Mouse (Mus musculus) midbrain, embryonic 10.5 days (tissue): ENCODE measurements around the gene Tnr. TPM values are rescaled to one million over a fixed set of nuclear protein-coding genes. Genes with fewer than 3 reads are reported as not detected.

Experiments
- DNase-seq: peaks from one replicate; pipeline ENCODE4 v3.0.0-alpha.2; 2017; ENCODE audit warnings: low spot score
- H3K27ac ChIP-seq: fragments of 300-500 bp; sonication (generic); replicated peaks from 2 replicates; pipeline ENCODE4 v1.5.1; 2016; ENCODE audit warnings: mild to moderate bottlenecking
- H3K27me3 ChIP-seq: fragments of 300-500 bp; sonication (generic); 2 replicates; pipeline ENCODE4 v1.6.1; 2016; ENCODE audit warnings: low read depth, mild to moderate bottlenecking; ENCODE audit not compliant: poor library complexity, severe bottlenecking
- H3K36me3 ChIP-seq: fragments of 300-500 bp; sonication (generic); 2 replicates; pipeline ENCODE4 v1.6.1; 2016; ENCODE audit warnings: mild to moderate bottlenecking, moderate library complexity
- H3K4me1 ChIP-seq: fragments of 300-500 bp; sonication (generic); 2 replicates; pipeline ENCODE4 v1.6.1; 2016
- H3K4me3 ChIP-seq: fragments of 300-500 bp; sonication (generic); 2 replicates; pipeline ENCODE4 v1.5.1; 2016; ENCODE audit warnings: mild to moderate bottlenecking, moderate library complexity
- H3K9me3 ChIP-seq: fragments of 300-500 bp; sonication (generic); replicated peaks from 2 replicates; pipeline ENCODE4 v1.6.1; 2016; ENCODE audit warnings: mild to moderate bottlenecking
- WGBS: fragments of 180-500 bp; shearing (Covaris S2); methylation state at CpG from one replicate; pipeline ENCODE4 v1.1.7; 2016; 5-methylcytosine and 5-hydroxymethylcytosine counted together
- polyA plus RNA-seq: library from polyadenylated mRNA; unstranded; fragments of >200 nt; fragmentation: Nextera tagmentation; extraction: Ambion mirVana; gene quantifications from 2 replicates; pipeline ENCODE4 v1.2.1, GENCODE M21; 2016

Tnr gene
- polyA plus RNA-seq, 1 experiment from 2014 or later: 0.05 TPM

DNA sequence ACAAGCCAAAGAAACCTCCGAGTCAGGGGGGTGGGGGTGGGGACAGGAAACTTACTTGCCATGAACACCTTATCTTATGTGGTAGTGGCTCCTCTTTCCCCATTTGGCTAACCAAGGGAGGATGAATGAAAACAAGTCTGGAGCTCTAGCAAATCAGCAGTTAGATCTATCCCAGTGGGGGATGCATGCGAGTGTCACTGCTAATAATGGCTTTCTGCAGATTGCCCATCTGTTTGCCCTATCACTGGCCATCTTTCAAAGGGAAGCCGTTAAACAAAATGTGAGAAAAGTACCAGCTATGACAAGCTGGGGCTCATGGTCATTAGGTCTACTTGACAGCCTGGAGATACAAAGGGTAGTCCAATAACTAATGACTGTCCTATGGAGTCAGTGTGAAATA is 361.9 kb downstream of the Tnr start:
- Histone ChIP-seq H3K36me3 (no peaks in the 10 kb centered on the region), H3K4me3 (no peak overlapping the region), H3K9me3 (no peaks in the 10 kb centered on the region), H3K4me1 (0 out of 2 replicates have a peak, but pooled peaks cover 5% of the 10 kb centered on the region), H3K27ac (no peak overlapping the region), H3K27me3 (no peaks in the 10 kb centered on the region)
- DNase-seq: no peak
- 71% methylated on average over 3 of the region's 3 CpGs for WGBS

DNA sequence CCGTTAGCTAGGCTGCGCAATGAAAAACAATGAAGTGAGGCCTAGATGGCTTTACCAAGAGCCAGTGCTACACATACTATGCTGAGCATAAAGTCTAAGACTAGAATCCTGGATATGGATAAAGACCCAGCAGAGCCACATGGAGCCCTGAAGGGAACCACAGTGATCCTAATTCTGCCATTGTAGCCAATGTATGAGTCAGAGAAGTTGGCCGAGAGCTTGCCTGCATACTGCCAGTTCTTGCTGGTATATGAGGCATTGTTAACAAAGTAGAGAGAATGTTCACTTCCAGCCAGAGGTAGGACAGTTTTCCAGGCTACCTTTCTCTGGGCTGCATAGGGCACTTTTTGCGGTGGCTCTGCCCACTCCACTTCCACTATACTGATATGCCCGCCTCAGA is 365.0 kb downstream of the Tnr start:
- H3K9me3 ChIP-seq: no peaks in the 10 kb centered on the region
- no peak overlapping the region for H3K27ac ChIP-seq
- H3K27me3 ChIP-seq: no peaks in the 10 kb centered on the region
- H3K4me1 ChIP-seq: no peaks in the 10 kb centered on the region
- H3K36me3 ChIP-seq: no peaks in the 10 kb centered on the region
- WGBS: 97% methylated on average over 5 of the region's 5 CpGs
- DNase-seq: no peak
- H3K4me3 ChIP-seq: no peak overlapping the region

DNA sequence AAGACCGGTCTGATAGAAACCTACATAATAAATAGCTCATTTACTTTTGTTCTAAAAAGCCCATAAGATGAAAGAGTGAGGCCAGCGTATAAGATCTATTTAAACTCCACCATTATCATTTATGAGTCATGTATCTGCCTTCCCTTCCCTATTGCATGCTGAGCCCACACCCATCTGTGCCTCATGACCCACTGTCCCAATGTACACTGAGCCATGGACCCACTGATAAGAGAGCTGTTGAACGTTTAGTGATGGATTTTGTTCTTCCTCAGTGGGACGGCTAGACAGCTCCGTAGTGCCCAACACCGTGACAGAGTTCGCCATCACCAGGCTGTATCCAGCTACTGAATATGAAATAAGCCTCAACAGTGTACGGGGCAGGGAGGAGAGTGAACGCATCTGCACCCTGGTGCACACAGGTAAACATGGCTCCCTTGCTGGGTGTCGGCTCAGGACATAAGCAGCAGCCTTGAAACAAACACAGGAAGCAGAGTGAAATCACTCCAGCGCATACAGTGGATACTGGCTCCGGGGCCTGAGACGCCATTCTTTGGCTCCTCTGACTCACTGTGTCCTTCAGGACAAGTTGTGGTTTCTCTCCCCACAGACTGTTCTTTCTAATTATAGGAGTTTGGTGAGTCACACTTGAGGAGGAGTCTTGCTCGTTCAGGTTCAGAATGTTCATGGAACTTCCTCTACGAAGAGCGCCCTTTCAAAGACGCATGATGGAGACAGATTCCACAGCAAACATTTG is 365.6 kb downstream of the Tnr start:
- Histone ChIP-seq H3K9me3 (no peaks in the 10 kb centered on the region), H3K36me3 (no peaks in the 10 kb centered on the region), H3K27me3 (no peaks in the 10 kb centered on the region), H3K4me1 (no peaks in the 10 kb centered on the region), H3K4me3 (no peak overlapping the region), H3K27ac (no peak overlapping the region)
- DNase-seq: no peak
- 95% methylated on average over 17 of the region's 17 CpGs for WGBS

DNA sequence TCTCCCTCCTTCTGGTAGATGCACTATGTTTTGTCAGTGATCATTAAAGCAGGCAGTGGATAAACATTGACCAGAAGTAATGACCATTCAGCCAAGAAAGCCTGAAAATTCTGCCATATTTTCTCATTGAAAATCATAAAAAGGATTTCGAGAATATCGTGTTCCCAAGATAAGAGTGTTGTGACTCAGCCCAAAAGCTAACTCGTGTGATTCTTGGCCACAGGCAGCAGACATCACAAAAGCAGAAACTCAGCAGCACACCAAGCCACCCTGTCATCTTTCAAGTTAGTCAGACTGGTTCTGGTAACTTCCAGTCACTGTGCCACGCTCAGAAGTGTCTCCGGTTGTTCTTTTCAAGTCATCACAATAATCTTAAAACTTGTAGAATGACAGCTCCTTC is 367.0 kb downstream of the Tnr start:
- H3K36me3 ChIP-seq: no peaks in the 10 kb centered on the region
- no peaks in the 10 kb centered on the region for H3K4me1 ChIP-seq
- H3K9me3 ChIP-seq: no peaks in the 10 kb centered on the region
- no peak overlapping the region for H3K27ac ChIP-seq
- WGBS: 89% methylated on average over 5 of the region's 5 CpGs
- no peaks in the 10 kb centered on the region for H3K27me3 ChIP-seq
- DNase-seq: no peak
- H3K4me3 ChIP-seq: no peak overlapping the region

DNA sequence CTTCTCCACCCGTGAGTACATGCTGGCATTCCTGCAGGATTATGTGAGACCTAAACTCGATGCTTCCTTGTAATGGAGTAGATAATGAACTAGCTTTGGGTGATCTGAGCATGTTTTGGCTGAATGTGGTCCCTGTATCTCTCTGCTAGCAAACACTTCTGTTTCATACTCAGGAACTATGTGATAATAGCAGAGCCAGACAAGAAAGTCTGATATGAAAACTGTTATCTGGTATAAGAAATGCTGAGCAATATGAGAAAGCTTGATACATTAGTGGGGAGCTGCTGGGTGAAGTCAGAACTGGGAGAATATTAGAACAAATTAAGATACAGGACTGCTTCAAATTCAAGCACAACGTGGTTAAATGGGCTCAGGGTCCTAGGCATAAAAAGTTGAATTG is 371.5 kb downstream of the Tnr start:
- H3K27ac ChIP-seq: no peak overlapping the region
- WGBS: 78% methylated on average over 3 of the region's 3 CpGs
- no peak for DNase-seq
- H3K4me3 ChIP-seq: no peak overlapping the region
- H3K27me3 ChIP-seq: no peaks in the 10 kb centered on the region
- H3K36me3 ChIP-seq: no peaks in the 10 kb centered on the region
- H3K9me3 ChIP-seq: no peaks in the 10 kb centered on the region
- no peaks in the 10 kb centered on the region for H3K4me1 ChIP-seq

DNA sequence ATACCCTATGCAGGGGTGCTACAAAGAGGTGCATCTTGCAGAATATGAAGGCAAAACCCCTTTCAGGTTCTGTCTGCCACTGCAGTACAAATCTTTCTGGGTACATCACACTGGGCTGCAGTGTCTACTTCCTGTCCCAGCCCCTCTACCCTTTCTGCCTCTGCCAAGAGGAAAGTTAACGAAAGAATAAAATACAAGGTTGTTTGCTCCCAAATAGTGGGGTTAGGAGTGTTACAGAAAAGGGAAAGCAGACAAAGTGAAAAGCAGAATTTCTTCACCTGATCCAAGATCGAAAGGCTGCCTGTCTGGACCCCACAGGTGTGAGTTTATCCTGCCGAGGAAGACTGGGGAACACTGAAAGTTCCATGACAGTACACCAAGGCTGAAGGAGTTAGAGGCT is 376.4 kb downstream of the Tnr start:
- H3K9me3 ChIP-seq: no peaks in the 10 kb centered on the region
- H3K36me3 ChIP-seq: no peaks in the 10 kb centered on the region
- WGBS: 85% methylated on average over 3 of the region's 3 CpGs
- no peak for DNase-seq
- H3K4me3 ChIP-seq: no peak overlapping the region
- no peaks in the 10 kb centered on the region for H3K27me3 ChIP-seq
- peaks cover 17% of the 10 kb centered on the region for H3K4me1 ChIP-seq
- H3K27ac ChIP-seq: no peak overlapping the region

DNA sequence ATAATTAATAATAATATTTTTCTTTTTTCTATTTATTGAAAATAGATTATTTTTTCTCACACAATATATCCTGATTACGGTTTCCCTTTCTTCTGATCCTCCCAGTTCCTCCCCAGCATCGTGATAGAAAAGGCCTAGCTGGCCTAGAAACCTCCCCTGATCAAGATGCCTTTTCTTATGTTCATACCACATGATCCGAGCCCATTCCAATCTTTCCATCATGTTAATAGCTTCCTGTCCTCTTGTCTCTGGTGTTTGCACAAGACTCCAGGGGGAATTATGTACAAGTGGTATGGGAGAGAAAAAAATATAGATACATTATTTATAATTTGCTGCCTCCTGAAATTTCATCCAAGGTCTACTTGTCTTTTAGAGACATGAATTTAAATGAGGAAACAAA is 377.1 kb downstream of the Tnr start:
- 72% methylated on average over 3 of the region's 3 CpGs for WGBS
- H3K36me3 ChIP-seq: no peaks in the 10 kb centered on the region
- no peak overlapping the region for H3K27ac ChIP-seq

DNA sequence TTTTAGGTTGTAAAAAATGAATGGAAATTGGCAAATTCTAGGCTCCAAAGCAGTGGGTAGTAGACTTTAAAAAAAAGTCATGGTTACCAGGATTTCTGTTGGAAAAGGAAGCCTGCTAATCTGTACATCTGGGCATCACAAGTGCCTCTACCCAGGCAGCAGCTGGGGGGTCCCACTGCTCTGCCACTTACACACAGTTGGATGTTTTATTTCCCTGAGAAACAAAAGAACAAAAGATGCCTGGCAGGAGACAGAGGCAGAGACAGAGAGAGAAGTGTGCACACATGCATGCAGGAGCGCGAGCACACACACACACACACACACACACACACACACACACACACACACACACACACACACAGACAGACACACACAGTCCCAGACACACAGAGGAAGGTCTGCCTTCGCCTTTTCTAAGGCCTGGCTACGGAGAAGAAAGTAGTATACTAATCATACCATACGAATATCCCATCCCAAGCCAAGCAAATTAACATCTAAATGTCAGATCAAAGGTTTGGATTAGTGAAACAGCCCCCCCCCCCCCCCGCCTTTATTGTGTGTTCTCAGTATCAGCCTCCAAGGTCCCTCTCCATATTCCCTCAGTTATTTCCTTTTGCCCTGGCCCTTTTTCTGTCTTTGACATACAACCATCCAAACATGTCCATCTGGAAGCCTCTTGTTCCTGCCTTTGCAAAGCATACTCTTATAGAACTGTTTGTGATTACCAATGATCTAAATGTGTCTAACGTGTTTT is 378.0 kb downstream of the Tnr start:
- H3K36me3 ChIP-seq: no peaks in the 10 kb centered on the region
- H3K4me3 ChIP-seq: no peak overlapping the region
- H3K4me1 ChIP-seq: peaks cover 17% of the 10 kb centered on the region
- 66% methylated on average over 5 of the region's 7 CpGs for WGBS
- H3K9me3 ChIP-seq: no peaks in the 10 kb centered on the region
- H3K27ac ChIP-seq: 0 out of 2 replicates have a peak overlapping the region, but pooled peaks have one; percentile 23
- no peaks in the 10 kb centered on the region for H3K27me3 ChIP-seq
- DNase-seq: peak; percentile 14

More for the DNA sequence above, 377.1 kb downstream of the Tnr start:
- no peaks in the 10 kb centered on the region for H3K9me3 ChIP-seq
- no peak for DNase-seq
- peaks cover 17% of the 10 kb centered on the region for H3K4me1 ChIP-seq
- no peak overlapping the region for H3K4me3 ChIP-seq
- H3K27me3 ChIP-seq: no peaks in the 10 kb centered on the region

DNA sequence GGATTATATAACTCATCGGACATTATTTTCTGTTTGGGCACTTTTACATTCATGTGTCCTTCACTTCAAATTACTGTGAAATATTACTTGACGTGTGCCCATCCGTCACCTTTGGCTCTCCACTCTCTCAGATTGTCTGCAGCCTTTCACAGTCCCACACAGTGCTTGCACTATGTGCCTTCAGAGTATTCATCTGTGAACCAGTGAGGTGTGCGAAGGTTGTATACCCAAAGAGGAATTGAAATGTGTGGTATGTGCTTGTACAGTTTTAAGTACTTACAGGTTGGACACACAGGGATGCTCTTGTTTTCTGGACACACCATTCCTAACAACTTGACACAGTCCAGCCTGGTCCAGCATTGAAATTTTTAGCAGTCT is 378.5 kb downstream of the Tnr start:
- DNase-seq: no peak
- H3K27ac ChIP-seq: no peak overlapping the region
- no peak overlapping the region for H3K4me3 ChIP-seq
- H3K9me3 ChIP-seq: no peaks in the 10 kb centered on the region
- no peaks in the 10 kb centered on the region for H3K36me3 ChIP-seq
- peaks cover 17% of the 10 kb centered on the region for H3K4me1 ChIP-seq
- H3K27me3 ChIP-seq: no peaks in the 10 kb centered on the region
- 91% methylated on average over 4 of the region's 4 CpGs for WGBS

DNA sequence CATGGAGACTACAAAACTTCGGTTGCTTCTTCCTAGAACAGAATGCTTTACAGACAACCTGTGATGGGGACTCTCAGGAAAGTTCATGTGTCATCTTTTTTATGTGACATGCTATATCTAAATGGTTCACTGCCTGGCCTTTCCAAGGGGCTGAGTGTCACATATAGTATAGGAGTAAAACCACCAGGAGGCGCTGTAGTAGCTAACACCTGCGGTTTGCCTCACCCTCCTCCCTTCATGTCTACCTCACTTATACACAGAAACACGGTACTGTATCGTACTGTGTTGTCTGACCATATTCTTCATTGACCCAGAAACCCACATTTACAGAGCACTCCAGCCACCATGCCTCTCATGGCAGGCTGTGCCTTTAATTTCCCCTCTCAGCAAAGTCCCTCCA is 387.4 kb downstream of the Tnr start:
- H3K36me3 ChIP-seq: no peaks in the 10 kb centered on the region
- peaks cover 13% of the 10 kb centered on the region for H3K4me1 ChIP-seq
- 0 out of 2 replicates have a peak, but pooled peaks cover 3% of the 10 kb centered on the region for H3K9me3 ChIP-seq
- DNase-seq: no peak
- H3K4me3 ChIP-seq: no peak overlapping the region
- H3K27ac ChIP-seq: no peak overlapping the region
- WGBS: 46% methylated on average over 5 of the region's 5 CpGs
- H3K27me3 ChIP-seq: no peaks in the 10 kb centered on the region

DNA sequence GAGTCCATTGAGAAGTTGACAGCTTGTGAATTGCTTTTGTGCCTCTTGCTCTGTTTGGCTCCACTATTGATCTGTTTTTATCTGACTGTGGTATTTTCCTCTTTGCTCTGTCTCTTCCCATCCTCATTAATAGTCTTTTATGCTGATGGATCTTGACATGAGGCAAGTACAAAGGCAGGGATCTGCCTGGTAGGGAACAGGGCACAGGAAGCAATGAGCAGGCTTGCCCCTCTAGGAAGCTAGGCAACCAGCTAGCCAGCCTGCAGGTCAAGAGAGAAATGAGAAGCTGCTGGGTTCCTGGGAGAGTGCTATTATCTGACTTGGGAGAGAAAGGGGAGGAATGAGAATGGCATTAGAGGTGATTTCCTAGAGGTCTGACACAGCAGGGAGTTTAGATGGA is 391.2 kb downstream of the Tnr start:
- H3K27me3 ChIP-seq: no peaks in the 10 kb centered on the region
- no peak overlapping the region for H3K4me3 ChIP-seq
- H3K4me1 ChIP-seq: peaks cover 13% of the 10 kb centered on the region
- H3K9me3 ChIP-seq: 0 out of 2 replicates have a peak, but pooled peaks cover 3% of the 10 kb centered on the region
- H3K36me3 ChIP-seq: no peaks in the 10 kb centered on the region
- 0 out of 2 replicates have a peak overlapping the region, but pooled peaks have one; percentile 46 for H3K27ac ChIP-seq
- DNase-seq: no peak

DNA sequence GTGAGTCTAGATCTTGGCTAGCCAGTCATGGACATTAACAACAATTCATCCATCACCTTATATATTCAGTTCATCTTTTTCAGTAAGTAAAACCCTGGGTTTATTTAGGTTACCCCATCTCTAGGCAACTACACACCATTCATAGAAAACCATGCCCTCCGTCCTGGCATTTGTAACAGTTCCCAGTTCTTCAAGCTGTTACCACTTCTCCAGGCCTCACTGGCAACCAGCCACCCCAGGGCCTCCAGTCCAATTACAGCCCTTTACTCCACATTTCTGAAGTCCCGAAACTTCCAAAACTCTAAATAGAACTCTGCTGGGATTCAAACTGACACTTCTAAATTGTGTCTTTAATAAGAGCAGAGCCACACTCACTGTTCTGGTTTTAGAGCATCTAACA is 397.0 kb downstream of the Tnr start:
- peak; percentile 1 for DNase-seq
- Histone ChIP-seq H3K27ac (no peak overlapping the region), H3K4me3 (no peak overlapping the region), H3K4me1 (peaks cover under 1% of the 10 kb centered on the region; the same call in 1 of the 2 replicates), H3K27me3 (no peaks in the 10 kb centered on the region), H3K36me3 (no peaks in the 10 kb centered on the region), H3K9me3 (no peaks in the 10 kb centered on the region)
- 88% methylated on average over 2 of the region's 2 CpGs for WGBS

DNA sequence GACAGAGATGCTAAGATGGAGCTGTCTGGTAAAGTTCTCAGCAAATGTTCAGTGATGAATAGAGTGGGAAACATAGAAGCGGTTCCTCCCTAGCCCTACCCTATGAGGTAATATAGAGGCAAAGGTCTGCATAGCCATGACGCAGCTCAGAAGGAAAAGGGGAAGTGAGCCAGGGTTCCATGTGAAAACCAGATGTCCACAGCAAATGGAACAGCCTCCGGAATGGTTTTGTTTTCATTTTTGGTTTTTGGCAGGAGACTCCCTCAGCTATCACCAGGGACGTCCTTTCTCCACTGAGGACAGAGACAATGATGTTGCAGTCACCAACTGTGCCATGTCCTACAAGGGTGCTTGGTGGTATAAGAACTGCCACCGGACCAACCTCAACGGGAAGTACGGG is 399.4 kb downstream of the Tnr start:
- WGBS: 91% methylated on average over 7 of the region's 7 CpGs
- Histone ChIP-seq H3K4me1 (no peaks in the 10 kb centered on the region), H3K4me3 (no peak overlapping the region), H3K9me3 (no peaks in the 10 kb centered on the region), H3K27me3 (no peaks in the 10 kb centered on the region), H3K36me3 (no peaks in the 10 kb centered on the region), H3K27ac (no peak overlapping the region)
- DNase-seq: peak; percentile 5
